Mouse (Mus musculus) hindbrain, embryonic 14.5 days (tissue): Measurements from ENCODE around the gene Rplp2. TPM values are rescaled to one million over a fixed set of nuclear protein-coding genes. Genes with fewer than 3 reads are reported as not detected.

ENCODE experiments used
- ATAC-seq: fragments of 200-750 bp; cut with Nextera tagmentation; 2 replicates; pipeline ENCODE4 v1.8.0; 2017; ENCODE audit warnings: moderate number of reproducible peaks, mild to moderate bottlenecking, moderate TSS enrichment, moderate library complexity; ENCODE audit not compliant: low FRiP score
- DNase-seq: peaks from one replicate; pipeline ENCODE4 v3.0.0-alpha.2; 2015; ENCODE audit warnings: low spot score
- H3K27ac ChIP-seq: fragments of 300-500 bp; sonication (generic); 2 replicates; pipeline ENCODE4 v1.5.1; 2014; ENCODE audit warnings: mild to moderate bottlenecking, moderate library complexity
- H3K27me3 ChIP-seq: fragments of 300-500 bp; sonication (generic); 2 replicates; pipeline ENCODE4 v1.6.1; 2014; ENCODE audit warnings: mild to moderate bottlenecking, low read length, mixed read lengths; ENCODE audit not compliant: control insufficient read depth, insufficient read depth
- H3K36me3 ChIP-seq: fragments of 300-500 bp; sonication (generic); replicated peaks from 2 replicates; pipeline ENCODE4 v1.6.1; 2014; ENCODE audit not compliant: control insufficient read depth, insufficient read depth
- H3K4me1 ChIP-seq: fragments of 300-500 bp; sonication (generic); replicated peaks from 2 replicates; pipeline ENCODE4 v1.6.1; 2014; ENCODE audit warnings: antibody characterized with exemption, low read length, mixed read lengths; ENCODE audit not compliant: control insufficient read depth, insufficient read depth
- H3K4me2 ChIP-seq: fragments of 300-500 bp; sonication (generic); replicated peaks from 2 replicates; pipeline ENCODE4 v1.6.1; 2014; ENCODE audit warnings: mild to moderate bottlenecking, moderate library complexity
- H3K4me3 ChIP-seq: fragments of 300-500 bp; sonication (generic); replicated peaks from 2 replicates; pipeline ENCODE4 v1.5.1; 2014; ENCODE audit warnings: mild to moderate bottlenecking, low read length
- H3K9ac ChIP-seq: fragments of 300-500 bp; sonication (generic); 2 replicates; pipeline ENCODE4 v1.6.1; 2014
- H3K9me3 ChIP-seq: fragments of 300-500 bp; sonication (generic); 2 replicates; pipeline ENCODE4 v1.6.1; 2016; ENCODE audit warnings: low read length; ENCODE audit not compliant: control insufficient read depth
- WGBS: fragments of 180-500 bp; shearing (Covaris S2); extraction: QIAGEN DNeasy Blood & Tissue Kit; methylation state at CpG from one replicate; pipeline ENCODE4 v1.1.7; 2014; 5-methylcytosine and 5-hydroxymethylcytosine counted together
- polyA plus RNA-seq: library from polyadenylated mRNA; unstranded; fragments of >200 nt; fragmentation: Nextera tagmentation; extraction: Ambion mirVana; gene quantifications from 2 replicates; pipeline ENCODE4 v1.2.1, GENCODE M21; 2014

Rplp2 gene
- polyA plus RNA-seq, 1 experiment from 2014 or later = 782 TPM

DNA sequence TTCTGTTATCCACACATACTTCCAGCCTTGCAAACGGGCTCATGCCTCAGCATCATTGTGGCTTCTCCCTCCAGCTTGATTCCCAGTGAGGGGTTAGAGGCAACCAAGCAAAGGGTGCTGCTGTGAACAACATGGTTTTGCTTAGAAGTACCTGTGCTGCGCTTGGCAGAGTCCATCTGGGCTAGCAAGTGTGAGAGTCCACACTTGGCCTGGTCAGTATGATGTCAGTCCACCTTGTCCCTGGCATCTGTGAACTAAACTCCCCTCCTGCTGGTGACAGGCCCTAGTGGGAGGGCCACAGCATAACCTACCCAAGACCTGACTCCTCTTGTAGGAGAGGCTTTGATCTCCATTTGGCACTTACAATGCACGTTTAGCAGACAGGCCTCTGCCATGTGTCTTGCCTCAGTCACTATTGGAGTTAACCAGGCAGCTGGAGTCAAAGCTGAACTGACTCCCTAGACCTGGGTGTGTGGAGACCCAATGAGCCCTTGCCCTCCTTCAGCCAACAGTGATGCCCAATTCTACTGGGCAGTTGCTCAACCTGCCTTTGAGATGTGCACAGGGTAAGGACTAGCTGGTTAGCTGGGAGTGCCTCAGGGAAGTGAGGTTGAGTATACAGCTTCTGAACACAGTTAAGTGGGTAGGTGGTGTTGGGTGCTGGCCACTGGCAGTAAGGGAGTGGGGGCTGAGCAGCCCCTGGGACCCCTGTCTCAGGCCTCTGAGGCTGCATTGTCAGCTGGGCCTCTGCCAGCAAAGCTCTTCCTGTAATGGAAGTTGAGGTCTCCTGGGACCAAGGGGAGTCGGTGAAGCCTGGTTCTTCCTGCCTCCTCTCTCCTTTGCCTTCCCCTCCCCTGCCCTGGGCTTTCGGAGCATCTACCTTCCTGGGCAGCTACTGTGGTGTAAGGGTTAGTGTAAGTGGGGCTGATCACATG is 37.3 kb downstream of the Rplp2 start:
- Histone ChIP-seq H3K9me3 (no peaks in the 10 kb centered on the region), H3K9ac (no peak overlapping the region), H3K27ac (no peak overlapping the region), H3K4me1 (peaks cover 26% of the 10 kb centered on the region), H3K4me2 (no peak overlapping the region), H3K36me3 (no peaks in the 10 kb centered on the region; the same call in 1 of the 2 replicates), H3K4me3 (no peak overlapping the region), H3K27me3 (peaks cover 10% of the 10 kb centered on the region; the same call in 1 of the 2 replicates)
- no peak for ATAC-seq
- no peak for DNase-seq
- 68% methylated on average over 5 of the region's 5 CpGs for WGBS

DNA sequence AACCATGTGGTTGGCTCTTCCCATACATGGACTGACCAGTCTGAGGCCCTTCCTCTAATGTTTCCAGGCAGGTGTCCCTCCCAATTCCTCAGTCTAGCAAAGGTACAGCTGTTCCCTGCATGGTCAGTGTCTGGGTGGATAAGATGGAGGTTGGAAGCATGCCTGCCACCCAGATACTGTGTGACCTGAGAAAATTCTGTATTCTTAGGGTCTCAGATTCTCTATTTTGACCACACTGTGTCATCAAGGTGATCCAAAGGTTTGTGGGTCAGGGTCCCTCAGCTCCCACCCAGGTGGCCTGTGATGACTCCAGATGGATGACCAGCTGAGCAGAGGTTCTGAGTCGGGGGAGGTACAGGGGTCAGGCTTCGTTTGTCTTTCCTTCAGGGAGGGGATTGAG is 38.0 kb downstream of the Rplp2 start:
- Histone ChIP-seq H3K27me3 (peaks cover 10% of the 10 kb centered on the region; the same call in 1 of the 2 replicates), H3K4me3 (no peak overlapping the region), H3K27ac (no peak overlapping the region), H3K4me1 (peaks cover 26% of the 10 kb centered on the region), H3K36me3 (no peaks in the 10 kb centered on the region; the same call in 1 of the 2 replicates), H3K9ac (no peak overlapping the region), H3K4me2 (no peak overlapping the region), H3K9me3 (no peaks in the 10 kb centered on the region)
- 75% methylated on average over 2 of the region's 2 CpGs for WGBS
- no peak for DNase-seq
- no peak for ATAC-seq

DNA sequence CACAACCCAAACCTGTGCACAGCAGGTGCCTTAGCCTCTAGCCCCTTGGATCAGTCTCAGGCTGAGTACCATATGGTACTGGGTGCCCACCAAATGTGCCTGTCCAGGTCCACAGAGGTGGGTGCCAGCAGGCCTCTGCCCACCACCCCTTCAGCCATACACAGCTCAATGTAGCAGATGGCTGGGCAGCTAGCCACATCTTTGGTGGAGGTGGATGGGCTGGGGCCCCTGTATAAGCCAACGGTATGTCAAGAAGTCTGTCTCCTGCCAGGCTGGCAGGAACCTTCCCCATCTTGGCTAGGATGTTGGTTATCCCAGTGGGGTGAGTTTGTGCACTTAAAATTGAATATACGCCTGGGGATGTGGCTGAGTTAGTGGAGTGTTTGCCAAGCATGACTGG is 38.4 kb downstream of the Rplp2 start:
- H3K9me3 ChIP-seq = no peaks in the 10 kb centered on the region
- 84% methylated on average over 2 of the region's 2 CpGs for WGBS
- H3K36me3 ChIP-seq = no peaks in the 10 kb centered on the region; the same call in 1 of the 2 replicates
- no peak overlapping the region for H3K4me2 ChIP-seq
- peaks cover 26% of the 10 kb centered on the region for H3K4me1 ChIP-seq
- peaks cover 10% of the 10 kb centered on the region; the same call in 1 of the 2 replicates for H3K27me3 ChIP-seq
- DNase-seq = no peak
- no peak overlapping the region for H3K4me3 ChIP-seq
- no peak overlapping the region for H3K9ac ChIP-seq
- no peak overlapping the region for H3K27ac ChIP-seq
- no peak for ATAC-seq

DNA sequence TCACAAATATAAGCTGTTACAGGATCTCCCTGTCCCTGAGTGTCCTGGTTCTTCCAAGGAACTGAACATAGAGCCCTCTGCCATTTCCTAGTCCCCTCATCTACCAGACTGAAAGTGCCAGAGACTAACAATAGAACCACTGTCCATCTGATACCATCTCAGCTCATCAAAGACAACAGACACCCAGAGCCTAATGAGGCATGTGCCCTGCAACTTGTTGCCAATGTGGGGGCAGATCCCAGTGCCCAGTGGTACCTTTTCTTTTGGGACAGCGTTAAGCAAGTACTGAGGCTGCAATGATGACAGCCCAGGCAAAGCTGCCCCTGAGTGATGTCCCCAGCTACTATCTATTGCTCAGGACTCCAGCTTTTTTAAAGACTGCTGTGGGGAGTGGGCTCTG is 39.1 kb downstream of the Rplp2 start:
- 81% methylated on average over 1 of the region's 1 CpGs for whole genome bisulfite sequencing
- no peaks in the 10 kb centered on the region; the same call in 1 of the 2 replicates for H3K36me3 ChIP-seq
- peaks cover 10% of the 10 kb centered on the region; the same call in 1 of the 2 replicates for H3K27me3 ChIP-seq
- H3K9me3 ChIP-seq = no peaks in the 10 kb centered on the region
- no peak for DNase-seq
- H3K9ac ChIP-seq = no peak overlapping the region
- H3K27ac ChIP-seq = no peak overlapping the region
- H3K4me2 ChIP-seq = no peak overlapping the region
- H3K4me3 ChIP-seq = no peak overlapping the region
- no peak for ATAC-seq
- peaks cover 26% of the 10 kb centered on the region for H3K4me1 ChIP-seq

DNA sequence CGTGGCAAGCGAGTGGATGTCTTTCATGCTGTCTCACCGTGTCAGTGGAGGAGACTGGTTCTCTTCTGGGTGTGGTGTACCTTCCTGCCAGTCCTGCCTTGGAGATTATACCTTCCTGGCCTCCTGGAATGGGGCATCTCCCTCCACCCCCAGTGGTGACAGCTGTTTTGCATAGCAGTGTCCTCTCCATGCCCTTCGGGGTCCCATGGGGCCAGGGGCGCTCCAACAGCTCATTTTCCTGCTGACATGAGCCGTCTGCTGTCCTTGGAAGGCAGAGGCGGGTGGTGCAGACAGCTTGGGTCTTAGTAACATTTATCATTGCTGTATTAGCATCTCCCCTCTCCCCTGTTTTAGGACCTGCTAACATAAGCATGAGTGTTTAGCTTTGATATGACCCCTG is 40.0 kb downstream of the Rplp2 start:
- ATAC-seq (no peak), DNase-seq (no peak)
- Histone ChIP-seq H3K4me2 (no peak overlapping the region), H3K36me3 (peaks cover 4% of the 10 kb centered on the region), H3K9me3 (no peaks in the 10 kb centered on the region), H3K27me3 (peaks cover 10% of the 10 kb centered on the region; the same call in 1 of the 2 replicates), H3K27ac (no peak overlapping the region), H3K4me1 (peaks cover 25% of the 10 kb centered on the region), H3K9ac (no peak overlapping the region), H3K4me3 (no peak overlapping the region)
- WGBS = 59% methylated on average over 7 of the region's 7 CpGs

DNA sequence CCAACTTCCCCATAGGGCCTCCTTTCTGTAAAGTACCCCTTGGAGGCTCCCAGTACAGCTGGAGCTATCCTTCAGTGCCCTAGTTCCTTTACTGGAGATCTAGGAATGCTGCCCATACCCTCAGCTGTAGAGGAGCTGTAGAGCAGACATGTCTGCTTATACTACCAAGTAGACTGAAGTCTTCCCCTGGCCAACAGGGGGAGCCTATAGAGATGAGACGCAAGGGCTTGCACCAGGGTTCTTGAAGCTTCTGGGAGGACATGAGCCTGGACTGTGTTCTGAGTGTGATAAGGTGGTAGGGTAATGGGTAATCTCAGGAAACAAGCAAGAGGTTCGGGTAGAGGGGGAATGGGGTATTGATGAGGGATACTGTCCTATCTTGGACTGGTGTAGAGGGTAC is 44.0 kb downstream of the Rplp2 start:
- no peak overlapping the region for H3K4me3 ChIP-seq
- ATAC-seq (no peak), DNase-seq (no peak)
- WGBS = 75% methylated on average over 2 of the region's 2 CpGs
- H3K27me3 ChIP-seq = no peaks in the 10 kb centered on the region
- H3K4me2 ChIP-seq = no peak overlapping the region
- peaks cover 41% of the 10 kb centered on the region for H3K36me3 ChIP-seq
- no peaks in the 10 kb centered on the region for H3K9me3 ChIP-seq
- peaks cover 10% of the 10 kb centered on the region; the same call in 1 of the 2 replicates for H3K4me1 ChIP-seq
- no peak overlapping the region for H3K27ac ChIP-seq
- H3K9ac ChIP-seq = no peak overlapping the region

DNA sequence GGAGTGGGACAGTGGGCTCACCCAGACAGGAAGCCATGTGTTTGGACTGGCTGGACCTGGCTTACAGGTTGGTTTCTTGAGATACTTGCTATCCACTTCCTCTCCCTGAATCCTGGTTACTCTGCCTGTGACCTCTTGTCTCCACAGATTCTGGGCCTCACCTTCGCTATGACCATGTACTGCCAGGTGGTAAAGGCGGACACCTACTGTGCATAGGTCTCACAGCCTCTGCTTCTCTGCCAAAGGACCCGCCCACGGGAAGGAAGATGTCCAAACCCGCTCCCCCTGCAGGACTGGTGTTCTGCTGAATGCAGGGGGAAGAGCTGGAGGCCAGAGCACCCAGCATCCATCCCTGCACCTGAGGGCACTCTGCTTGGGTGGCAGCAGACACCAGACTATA is 45.6 kb downstream of the Rplp2 start:
- no peak for DNase-seq
- no peak overlapping the region for H3K4me2 ChIP-seq
- peaks cover 42% of the 10 kb centered on the region for H3K36me3 ChIP-seq
- H3K9ac ChIP-seq = no peak overlapping the region
- no peak overlapping the region for H3K27ac ChIP-seq
- H3K4me3 ChIP-seq = no peak overlapping the region
- no peak for ATAC-seq
- 87% methylated on average over 5 of the region's 5 CpGs for WGBS
- no peaks in the 10 kb centered on the region; the same call in 1 of the 2 replicates for H3K4me1 ChIP-seq
- no peaks in the 10 kb centered on the region for H3K9me3 ChIP-seq
- H3K27me3 ChIP-seq = no peaks in the 10 kb centered on the region

DNA sequence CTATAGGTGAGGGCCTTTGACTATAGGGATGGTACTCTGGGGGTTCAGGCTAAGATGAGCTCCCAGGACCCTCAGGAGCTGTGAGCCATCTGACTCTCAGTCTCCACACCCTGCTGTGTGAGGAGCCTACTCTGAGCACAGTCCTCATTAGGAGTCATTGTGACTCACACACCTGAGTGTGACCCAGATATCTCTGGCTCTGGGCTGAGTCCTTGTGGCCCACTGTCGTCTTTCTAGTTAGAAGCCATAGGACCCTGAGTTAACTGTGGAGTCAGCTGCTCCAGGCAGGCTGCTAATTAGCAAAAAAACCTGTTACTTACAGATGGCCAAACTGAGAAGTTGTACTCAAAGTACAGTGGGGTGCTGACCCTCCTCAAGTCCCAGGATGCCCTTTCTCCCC is 46.6 kb downstream of the Rplp2 start:
- H3K27ac ChIP-seq = no peak overlapping the region
- DNase-seq (no peak), ATAC-seq (no peak)
- no peak overlapping the region for H3K4me2 ChIP-seq
- H3K4me1 ChIP-seq = no peaks in the 10 kb centered on the region
- H3K9ac ChIP-seq = no peak overlapping the region
- no peaks in the 10 kb centered on the region for H3K27me3 ChIP-seq
- whole genome bisulfite sequencing = 91% methylated on average over 1 of the region's 1 CpGs
- H3K36me3 ChIP-seq = peaks cover 49% of the 10 kb centered on the region
- H3K9me3 ChIP-seq = no peaks in the 10 kb centered on the region
- no peak overlapping the region for H3K4me3 ChIP-seq

DNA sequence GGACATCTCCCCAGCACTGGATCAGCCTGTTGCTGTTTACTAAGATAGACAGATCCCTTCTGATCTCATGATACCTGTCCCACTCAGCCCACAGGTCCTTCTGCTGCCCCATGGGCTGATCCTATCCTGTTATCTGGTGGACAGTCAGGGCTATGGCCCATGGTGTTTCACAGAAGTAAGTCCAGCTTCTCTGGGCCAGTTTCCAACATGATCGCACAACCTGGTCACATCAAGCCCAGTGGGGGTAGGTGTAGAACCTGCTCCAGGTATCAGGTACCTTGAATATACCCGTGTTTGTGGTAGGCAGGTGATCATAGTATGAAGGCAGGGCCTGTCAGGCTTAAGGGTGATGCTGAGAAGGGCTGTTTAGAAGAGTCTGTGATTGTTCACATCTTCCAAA is 48.2 kb downstream of the Rplp2 start:
- 96% methylated on average over 2 of the region's 2 CpGs for WGBS

More for the DNA sequence above, 48.2 kb downstream of the Rplp2 start:
- Histone ChIP-seq H3K9me3 (no peaks in the 10 kb centered on the region), H3K9ac (no peak overlapping the region), H3K4me3 (no peak overlapping the region), H3K4me1 (no peaks in the 10 kb centered on the region), H3K27me3 (no peaks in the 10 kb centered on the region), H3K27ac (no peak overlapping the region), H3K4me2 (no peak overlapping the region), H3K36me3 (peaks cover 63% of the 10 kb centered on the region)
- ATAC-seq (no peak), DNase-seq (no peak)
